Mouse (Mus musculus) liver, embryonic 14.5 days (tissue): ENCODE measurements at regions not wholly inside any gene's neighbourhood (a gene's known extent, or its start where the extent isn't known, plus 50 kb on each side); places are given as distances from the start of the nearest gene placed in this dataset.
A peak's percentile ranks its signal among the peaks of the same experiment; 100 is the strongest.

ENCODE experiments used
- ATAC-seq: fragments of 200-750 bp; cut with Nextera tagmentation; 2 replicates; pipeline ENCODE4 v1.8.0; 2017; ENCODE audit warnings: moderate number of reproducible peaks, mild to moderate bottlenecking, moderate library complexity; ENCODE audit not compliant: insufficient read depth
- DNase-seq, 3 experiments: peaks; one replicate each; pipeline ENCODE4 v3.0.0-alpha.2; 2012 to 2013; ENCODE audit warnings: low read depth in 3 of 3, low spot score in 3 of 3
- H3K27ac ChIP-seq: fragments of 300-500 bp; sonication (generic); 2 replicates; pipeline ENCODE4 v1.5.1; 2014; ENCODE audit warnings: moderate library complexity, mild to moderate bottlenecking, control low read depth, inconsistent platforms
- H3K27me3 ChIP-seq: fragments of 300-500 bp; sonication (generic); 2 replicates; pipeline ENCODE4 v1.6.1; 2014; ENCODE audit warnings: mild to moderate bottlenecking, low read length, moderate library complexity; ENCODE audit not compliant: control insufficient read depth, insufficient read depth
- H3K36me3 ChIP-seq: fragments of 300-500 bp; sonication (generic); replicated peaks from 2 replicates; pipeline ENCODE4 v1.6.1; 2014; ENCODE audit warnings: low read depth; ENCODE audit not compliant: control insufficient read depth, insufficient read depth
- H3K4me1 ChIP-seq, 2 experiments: fragments of 200-500 bp in 1 of 2; fragments of 300-500 bp in 1 of 2; sonication (generic) in 1 of 2; replicated peaks; 2 replicates each; pipeline ENCODE4 v1.6.1; 2012 to 2014; ENCODE audit warnings: antibody characterized with exemption in 1 of 2, inconsistent platforms in 1 of 2, low read length in 1 of 2; ENCODE audit not compliant: control insufficient read depth in 2 of 2, insufficient read depth in 2 of 2
- H3K4me2 ChIP-seq: fragments of 300-500 bp; sonication (generic); 2 replicates; pipeline ENCODE4 v1.6.1; 2014; ENCODE audit warnings: low read depth, mild to moderate bottlenecking, control low read depth, moderate library complexity
- H3K4me3 ChIP-seq, 2 experiments: fragments of 200-500 bp in 1 of 2; fragments of 300-500 bp in 1 of 2; sonication (generic) in 1 of 2; 2 replicates each; pipeline ENCODE4 v1.5.1; 2012 to 2014; ENCODE audit warnings: low read depth in 2 of 2, low read length in 2 of 2, mild to moderate bottlenecking in 2 of 2, control low read depth in 1 of 2, inconsistent platforms in 1 of 2, moderate library complexity in 1 of 2; ENCODE audit not compliant: insufficient read depth in 1 of 2
- H3K9ac ChIP-seq: fragments of 300-500 bp; sonication (generic); replicated peaks from 2 replicates; pipeline ENCODE4 v1.6.1; 2014; ENCODE audit warnings: mild to moderate bottlenecking, control low read depth, moderate library complexity
- H3K9me3 ChIP-seq: fragments of 300-500 bp; sonication (generic); 2 replicates; pipeline ENCODE4 v1.6.1; 2016; ENCODE audit warnings: low read length, mixed read lengths; ENCODE audit not compliant: control insufficient read depth
- CTCF ChIP-seq: IDR thresholded peaks from 2 replicates; pipeline ENCODE4 v1.5.1; 2016; ENCODE audit warnings: antibody characterized with exemption, low read depth, control low read depth
- EP300 ChIP-seq: IDR thresholded peaks from 2 replicates; pipeline ENCODE4 v1.6.1; 2016; ENCODE audit warnings: antibody characterized with exemption, low read depth
- WGBS: fragments of 180-500 bp; shearing (Covaris S2); extraction: QIAGEN DNeasy Blood & Tissue Kit; methylation state at CpG from one replicate; pipeline ENCODE4 v1.1.7; 2014; ENCODE audit not compliant: insufficient replicate concordance; 5-methylcytosine and 5-hydroxymethylcytosine counted together

DNA sequence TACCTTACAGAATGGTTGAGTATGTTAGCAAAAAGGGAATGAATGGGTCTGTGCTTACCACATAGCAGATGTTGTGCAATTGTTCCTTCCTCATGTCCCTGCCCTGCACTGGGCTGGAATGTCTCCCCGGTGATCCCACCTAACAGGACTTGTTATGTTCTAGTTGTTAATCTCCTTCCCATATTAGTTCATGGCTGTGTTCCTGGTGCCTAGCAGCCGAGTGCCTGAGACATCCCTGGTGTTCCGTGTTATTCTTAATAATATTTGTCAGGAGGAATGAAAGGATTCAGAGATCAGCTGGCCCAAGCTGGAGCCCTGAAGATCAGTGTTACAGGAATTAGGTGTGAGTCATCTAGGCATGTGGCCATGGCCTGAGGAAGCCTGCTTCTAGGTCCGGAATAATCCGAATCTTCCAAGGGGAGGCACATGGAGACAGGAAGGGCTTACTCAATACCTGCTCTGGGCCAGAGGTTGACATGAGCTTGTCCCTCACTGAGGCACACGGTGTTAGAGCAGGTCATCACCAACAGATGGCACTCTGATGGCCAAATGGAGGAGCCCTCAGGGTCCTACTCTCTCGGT is 171.2 kb downstream of the 4933412E24Rik start:
- Histone ChIP-seq H3K27ac (no peak overlapping the region), H3K9ac (no peak overlapping the region), H3K4me2 (no peak overlapping the region), H3K27me3 (no peaks in the 10 kb centered on the region), H3K4me1 (no peaks in the 10 kb centered on the region), H3K9me3 (no peaks in the 10 kb centered on the region), H3K36me3 (no peaks in the 10 kb centered on the region), H3K4me3 (no peak overlapping the region)
- DNase-seq: no peak
- WGBS: 47% methylated on average over 7 of the region's 7 CpGs
- TF ChIP-seq CTCF: no peak
- no peak for TF ChIP-seq EP300
- ATAC-seq: no peak

DNA sequence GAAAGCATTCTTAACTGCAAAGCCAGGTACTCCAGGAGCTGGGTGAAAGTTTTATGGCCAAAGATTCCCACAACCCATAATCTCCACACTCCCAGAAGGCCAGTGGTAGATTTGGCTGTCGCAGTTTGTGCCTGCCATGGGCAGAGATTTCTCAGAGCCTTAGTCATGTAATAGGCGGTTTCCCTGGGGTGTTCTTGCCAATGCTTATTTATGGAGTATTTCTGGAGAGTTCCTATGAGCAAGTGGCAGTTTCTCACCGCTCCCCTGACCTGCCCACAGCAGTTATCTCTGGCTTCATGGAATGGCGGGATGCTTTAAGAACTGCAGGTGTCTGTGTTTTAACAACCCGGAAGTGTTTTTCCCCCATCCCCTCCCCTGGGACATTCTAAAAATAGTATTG is 179.8 kb downstream of the 4933412E24Rik start:
- no peak for DNase-seq
- TF ChIP-seq EP300 (no peak), CTCF (no peak)
- Histone ChIP-seq H3K9ac (no peak overlapping the region), H3K36me3 (no peaks in the 10 kb centered on the region), H3K4me2 (no peak overlapping the region), H3K4me1 (no peaks in the 10 kb centered on the region), H3K27me3 (no peaks in the 10 kb centered on the region), H3K9me3 (no peaks in the 10 kb centered on the region), H3K27ac (no peak overlapping the region), H3K4me3 (no peak overlapping the region)
- WGBS: 63% methylated on average over 5 of the region's 5 CpGs
- no peak for ATAC-seq

DNA sequence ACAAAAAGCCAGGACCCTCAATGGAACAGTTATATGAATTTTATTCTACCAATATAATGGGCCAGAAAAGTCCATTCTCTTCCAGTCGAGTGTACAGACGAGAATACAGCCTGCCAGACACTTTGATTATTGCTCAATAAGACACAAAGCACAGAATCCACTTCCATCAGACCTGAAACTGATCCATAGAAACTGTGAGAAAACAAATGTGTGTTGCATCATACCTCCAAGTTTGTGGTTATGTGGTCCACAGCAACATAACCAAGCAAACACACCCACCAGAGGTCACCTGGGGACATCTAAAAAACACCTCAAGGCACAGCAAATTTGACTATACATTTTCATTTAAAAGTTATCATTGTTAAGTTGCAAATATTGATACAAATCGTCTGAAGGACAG is 183.2 kb downstream of the 4933412E24Rik start:
- H3K27me3 ChIP-seq: no peaks in the 10 kb centered on the region
- H3K27ac ChIP-seq: no peak overlapping the region
- 57% methylated on average over 3 of the region's 3 CpGs for WGBS
- no peaks in the 10 kb centered on the region for H3K36me3 ChIP-seq
- DNase-seq (no peak), ATAC-seq (no peak)
- no peak overlapping the region for H3K9ac ChIP-seq
- H3K4me2 ChIP-seq: no peak overlapping the region
- H3K4me1 ChIP-seq: no peaks in the 10 kb centered on the region; a peak in 1 of 4 replicates
- TF ChIP-seq EP300 (no peak), CTCF (no peak)
- no peaks in the 10 kb centered on the region for H3K9me3 ChIP-seq
- no peak overlapping the region for H3K4me3 ChIP-seq

DNA sequence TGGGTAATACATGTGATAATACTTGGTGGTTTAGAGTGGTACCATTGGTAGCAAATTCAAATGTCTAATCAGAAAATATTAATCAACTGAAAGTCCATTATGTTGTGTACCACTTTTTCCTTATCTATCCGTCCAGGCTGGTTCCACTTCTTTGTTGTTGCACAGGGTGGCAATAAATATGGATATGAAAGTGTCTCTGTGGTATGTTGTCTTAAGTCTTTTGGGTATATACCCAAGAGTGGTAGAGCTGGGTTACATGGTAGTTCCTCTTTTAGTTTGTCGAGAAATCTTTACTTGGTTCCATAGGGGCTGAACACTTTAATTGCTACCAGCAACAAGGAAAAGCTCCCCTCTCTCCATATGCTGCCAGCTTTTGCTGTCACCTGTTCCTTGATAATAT is 184.9 kb downstream of the 4933412E24Rik start:
- Histone ChIP-seq H3K27me3 (no peaks in the 10 kb centered on the region), H3K4me2 (no peak overlapping the region), H3K9me3 (no peaks in the 10 kb centered on the region), H3K27ac (no peak overlapping the region), H3K36me3 (no peaks in the 10 kb centered on the region), H3K9ac (no peak overlapping the region), H3K4me3 (no peak overlapping the region), H3K4me1 (no peaks in the 10 kb centered on the region; a peak in 1 of 4 replicates)
- 26% methylated on average over 2 of the region's 2 CpGs for WGBS
- no peak for TF ChIP-seq CTCF
- TF ChIP-seq EP300: no peak
- ATAC-seq (no peak), DNase-seq (no peak)

DNA sequence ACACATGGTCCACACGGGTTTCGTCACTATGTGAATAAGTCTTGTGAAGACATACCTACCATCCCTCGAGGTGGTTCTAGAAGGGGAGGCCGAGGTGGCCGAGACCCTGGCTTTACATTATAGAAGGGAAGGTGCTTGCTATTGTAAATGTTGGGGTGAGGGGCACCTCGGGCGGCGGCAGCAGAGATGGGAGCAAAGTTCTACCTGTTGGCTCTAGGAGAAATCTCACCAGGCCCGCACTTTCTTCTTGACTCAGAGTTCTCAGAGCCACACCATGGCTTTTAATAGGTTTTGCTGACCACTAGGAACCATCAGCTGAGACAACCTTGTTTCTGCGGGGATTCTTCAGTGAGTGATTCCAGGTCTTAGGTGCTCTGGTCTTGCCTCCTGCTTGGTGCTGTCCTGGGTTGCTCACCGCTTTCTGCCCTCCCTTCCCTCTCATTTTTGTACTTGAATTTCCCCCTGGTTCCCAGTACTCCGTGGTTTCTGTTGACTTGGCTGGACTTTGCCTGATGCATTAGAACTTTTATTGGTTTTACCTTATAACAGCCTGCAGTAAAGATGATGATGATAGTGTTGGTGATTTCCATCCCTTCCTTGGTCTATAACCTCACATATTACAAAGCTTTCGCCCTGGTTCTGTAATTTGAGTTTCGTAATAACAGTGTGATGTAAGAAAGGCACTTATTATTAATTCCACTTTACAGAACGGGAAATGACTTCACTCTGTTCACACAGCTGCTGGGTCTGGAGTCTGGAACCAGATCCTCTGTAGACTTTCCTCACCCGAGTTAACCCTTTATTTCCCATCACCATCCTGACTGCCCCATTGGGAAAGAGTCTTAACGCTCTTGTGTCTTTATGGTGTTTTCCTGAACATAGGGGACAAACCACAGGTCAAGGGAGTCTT is 185.6 kb downstream of the 4933412E24Rik start:
- H3K9me3 ChIP-seq: no peaks in the 10 kb centered on the region
- no peaks in the 10 kb centered on the region for H3K27me3 ChIP-seq
- no peak overlapping the region for H3K9ac ChIP-seq
- H3K36me3 ChIP-seq: no peaks in the 10 kb centered on the region
- 61% methylated on average over 17 of the region's 17 CpGs for WGBS
- ATAC-seq (no peak), DNase-seq (peak in 2 of 3 experiments; percentile 5 to 20)
- H3K4me3 ChIP-seq: no peak overlapping the region
- no peak overlapping the region for H3K27ac ChIP-seq
- H3K4me2 ChIP-seq: no peak overlapping the region
- H3K4me1 ChIP-seq: no peaks in the 10 kb centered on the region; a peak in 1 of 4 replicates
- TF ChIP-seq EP300 (no peak), CTCF (no peak)
